ENCODE assay signal across 8 mouse cellular contexts in genomic region chr2:150608087-150608799, GRCm38 (mm10). TPM values are rescaled to one million over a fixed set of nuclear protein-coding genes. Genes with fewer than 3 reads are reported as not detected.
DNase-seq lines count a peak whose midpoint lies in the region; ATAC-seq and TF ChIP-seq lines count a peak whose summit lies in the region.

Gene Apmap, minus strand, starts transcription at chr2:150608567.

- dilution Hi-C loops in CH12.LX (cut with MboI; ENCODE audit: extremely low pct_ligation_motif_present, extremely low pct_unique_long_range_greater_than_20kb, low sequenced_read_pairs) = no loop called here

- peak in 1 of 2 experiments; percentile 6; a peak in 1 of 4 replicates for TF ChIP-seq CTCF in CH12.LX (conservative IDR thresholded peaks at IDR 0.05 in 1 of 2, IDR thresholded peaks at IDR 0.05 in 1 of 2; ENCODE audit: low read depth in 2 of 2, low read length in 2 of 2)
- TF ChIP-seq CTCF in heart, postnatal 0 days (IDR thresholded peaks at IDR 0.05; ENCODE audit: low read depth) = no peak; the same call in 1 of the 2 replicates
- no peak for TF ChIP-seq CTCF in testis, adult 2 months (IDR thresholded peaks at IDR 0.05; ENCODE audit: control insufficient read depth, insufficient read depth, insufficient replicate concordance, low read depth, low read length)

- H3K4me3 ChIP-seq in CH12.LX (replicated peaks in 1 of 3; ENCODE audit: low read depth in 2 of 3, low read length in 2 of 3, poor library complexity in 1 of 3) = peak within 1 kb of the TSS; percentile 89 to 94 (median 93)
- peak within 1 kb of the TSS; percentile 88 for H3K4me3 ChIP-seq in forebrain, embryonic 12.5 days (replicated peaks)
- peak within 1 kb of the TSS; percentile 87 for H3K4me3 ChIP-seq in heart, postnatal 0 days (ENCODE audit: low read depth, low read length)
- peak within 1 kb of the TSS; percentile 78 for H3K4me3 ChIP-seq in liver, embryonic 16.5 days (ENCODE audit: low read depth, low read length)
- peak within 1 kb of the TSS; percentile 82 for H3K4me3 ChIP-seq in neural tube, embryonic 13.5 days
- peak within 1 kb of the TSS; percentile 97 for H3K4me3 ChIP-seq in testis, adult 2 months (ENCODE audit: control insufficient read depth, low read depth, low read length)

- peaks cover 3% of the 10 kb centered on the region for H3K79me2 ChIP-seq in CH12.LX (replicated peaks; ENCODE audit: control insufficient read depth, extremely low read depth, insufficient read depth, poor library complexity, severe bottlenecking)

- peak; percentile 98 for ATAC-seq in forebrain, embryonic 12.5 days (ENCODE audit: low FRiP score)
- ATAC-seq in heart, postnatal 0 days (ENCODE audit: insufficient read depth, low read depth) = peak; percentile 97
- ATAC-seq in liver, embryonic 16.5 days (ENCODE audit: low read depth) = peak; percentile 92
- peak; percentile 99 for ATAC-seq in neural tube, embryonic 13.5 days (ENCODE audit: low read depth)

- peak within 1 kb of the TSS; percentile 92 for H3K4me2 ChIP-seq in CH12.LX (ENCODE audit: insufficient read depth, low read depth, poor library complexity, severe bottlenecking)
- peak within 1 kb of the TSS; percentile 86 for H3K4me2 ChIP-seq in forebrain, embryonic 12.5 days
- H3K4me2 ChIP-seq in heart, postnatal 0 days (ENCODE audit: low read depth, low read length) = peak within 1 kb of the TSS; percentile 98
- H3K4me2 ChIP-seq in liver, embryonic 16.5 days (ENCODE audit: low read depth, low read length) = peak within 1 kb of the TSS; percentile 90
- peak within 1 kb of the TSS; percentile 90 for H3K4me2 ChIP-seq in neural tube, embryonic 13.5 days

- peaks cover 0 to 23% of the 10 kb centered on the region in 2 experiments for H3K36me3 ChIP-seq in CH12.LX (replicated peaks in 1 of 2; ENCODE audit: control insufficient read depth in 1 of 2, insufficient read depth in 1 of 2, low read length in 1 of 2)
- no peaks in the 10 kb centered on the region for H3K36me3 ChIP-seq in forebrain, embryonic 12.5 days (replicated peaks)
- no peaks in the 10 kb centered on the region for H3K36me3 ChIP-seq in heart, postnatal 0 days (replicated peaks; ENCODE audit: control insufficient read depth, insufficient read depth, low read length)
- H3K36me3 ChIP-seq in liver, embryonic 16.5 days (ENCODE audit: control insufficient read depth, insufficient read depth) = no peaks in the 10 kb centered on the region
- no peaks in the 10 kb centered on the region for H3K36me3 ChIP-seq in neural tube, embryonic 13.5 days
- no peaks in the 10 kb centered on the region for H3K36me3 ChIP-seq in testis, adult 2 months (ENCODE audit: control insufficient read depth, insufficient read depth, low read length)

- TF ChIP-seq EP300 in CH12.LX (IDR thresholded peaks at IDR 0.05; ENCODE audit: low read length) = no peak
- no peak for TF ChIP-seq EP300 in heart, postnatal 0 days (IDR thresholded peaks at IDR 0.05; ENCODE audit: low read depth)

- peak; percentile 98 for DNase-seq in CH12.LX (ENCODE audit: extremely low read depth)
- peak; percentile 96 for DNase-seq in c-Kit-positive CD71-positive TER-119-negative erythroid progenitor cells, embryonic 14.5 days (ENCODE audit: low read depth)
- DNase-seq in heart, postnatal 0 days (ENCODE audit: low spot score) = peak; percentile 98
- peak; percentile 98 to 99 for DNase-seq in kidney, postnatal 4 days

- TF ChIP-seq RAD21 in CH12.LX (IDR thresholded peaks at IDR 0.05; ENCODE audit: low read depth, low read length) = no peak

- H3K9ac ChIP-seq in CH12.LX (ENCODE audit: insufficient read depth, low read depth) = peak within 1 kb of the TSS; percentile 44
- H3K9ac ChIP-seq in forebrain, embryonic 12.5 days = peak within 1 kb of the TSS; percentile 78
- H3K9ac ChIP-seq in heart, postnatal 0 days (replicated peaks; ENCODE audit: low read depth, low read length) = peak within 1 kb of the TSS; percentile 83
- peak within 1 kb of the TSS; percentile 93 for H3K9ac ChIP-seq in liver, embryonic 16.5 days (ENCODE audit: low read depth, low read length)
- peak within 1 kb of the TSS; percentile 84 for H3K9ac ChIP-seq in neural tube, embryonic 13.5 days

- under 1% methylated on average over 42 of the region's 42 CpGs for WGBS in forebrain, embryonic 12.5 days
- WGBS in heart, postnatal 0 days = 1% methylated on average over 42 of the region's 42 CpGs
- WGBS in liver, embryonic 16.5 days (ENCODE audit: insufficient replicate concordance) = under 1% methylated on average over 42 of the region's 42 CpGs
- under 1% methylated on average over 41 of the region's 42 CpGs for WGBS in neural tube, embryonic 13.5 days

- TF ChIP-seq POLR2A in CH12.LX (IDR thresholded peaks at IDR 0.05; ENCODE audit: low read depth, low read length) = peak; percentile 84
- TF ChIP-seq POLR2A in testis, adult 2 months (IDR thresholded peaks at IDR 0.05; ENCODE audit: control insufficient read depth, low read depth, low read length) = peak; percentile 76

- H3K27ac ChIP-seq in CH12.LX (ENCODE audit: insufficient read depth, low read depth) = no peak within 1 kb of the TSS
- H3K27ac ChIP-seq in forebrain, embryonic 12.5 days = 0 out of 2 replicates have a peak within 1 kb of the TSS, but pooled peaks have one; percentile 10
- peak within 1 kb of the TSS; percentile 62 for H3K27ac ChIP-seq in heart, postnatal 0 days (ENCODE audit: low read depth)
- H3K27ac ChIP-seq in liver, embryonic 16.5 days (ENCODE audit: low read length) = peak within 1 kb of the TSS; percentile 75
- H3K27ac ChIP-seq in neural tube, embryonic 13.5 days (replicated peaks) = peak within 1 kb of the TSS; percentile 43
- peak within 1 kb of the TSS; percentile 61 for H3K27ac ChIP-seq in testis, adult 2 months (ENCODE audit: control insufficient read depth, insufficient read depth, low read depth, low read length)

- peaks cover 3 to 20% of the 10 kb centered on the region in 2 experiments; a peak in 3 of 4 replicates for H3K4me1 ChIP-seq in CH12.LX (ENCODE audit: control insufficient read depth in 1 of 2, insufficient read depth in 2 of 2)
- H3K4me1 ChIP-seq in forebrain, embryonic 12.5 days = peaks cover 9% of the 10 kb centered on the region
- H3K4me1 ChIP-seq in heart, postnatal 0 days (ENCODE audit: control insufficient read depth, insufficient read depth) = no peaks in the 10 kb centered on the region
- peaks cover 26% of the 10 kb centered on the region for H3K4me1 ChIP-seq in liver, embryonic 16.5 days (ENCODE audit: control insufficient read depth, low read depth, low read length)
- peaks cover 20% of the 10 kb centered on the region for H3K4me1 ChIP-seq in neural tube, embryonic 13.5 days (replicated peaks)
- 0 out of 2 replicates have a peak, but pooled peaks cover 2% of the 10 kb centered on the region for H3K4me1 ChIP-seq in testis, adult 2 months (ENCODE audit: control insufficient read depth, insufficient read depth, low read length)

- no peaks in the 10 kb centered on the region for H3K27me3 ChIP-seq in CH12.LX (replicated peaks)
- no peaks in the 10 kb centered on the region for H3K27me3 ChIP-seq in forebrain, embryonic 12.5 days
- no peaks in the 10 kb centered on the region for H3K27me3 ChIP-seq in heart, postnatal 0 days (ENCODE audit: control insufficient read depth, insufficient read depth, low read length)
- no peaks in the 10 kb centered on the region for H3K27me3 ChIP-seq in liver, embryonic 16.5 days (ENCODE audit: control insufficient read depth, insufficient read depth, low read depth, low read length)
- no peaks in the 10 kb centered on the region for H3K27me3 ChIP-seq in neural tube, embryonic 13.5 days
- no peaks in the 10 kb centered on the region for H3K27me3 ChIP-seq in testis, adult 2 months (ENCODE audit: control insufficient read depth, insufficient read depth, low read length)

- in situ Hi-C loops in CH12.LX (cut with MboI; ENCODE audit: low pct_ligation_motif_present, low pct_unique_long_range_greater_than_20kb, low sequenced_read_pairs) = loop anchor here (5.0 to 10.0 kb wide), 2 partner anchors 64 to 137 kb away; partner anchors contain the start of gene Entpd6

- H3K9me3 ChIP-seq in CH12.LX (replicated peaks; ENCODE audit: low read length) = no peaks in the 10 kb centered on the region
- no peaks in the 10 kb centered on the region for H3K9me3 ChIP-seq in forebrain, embryonic 12.5 days
- H3K9me3 ChIP-seq in heart, postnatal 0 days (replicated peaks; ENCODE audit: control insufficient read depth, low read length) = no peaks in the 10 kb centered on the region
- H3K9me3 ChIP-seq in liver, embryonic 16.5 days (replicated peaks; ENCODE audit: control insufficient read depth, low read length) = no peaks in the 10 kb centered on the region
- no peaks in the 10 kb centered on the region for H3K9me3 ChIP-seq in neural tube, embryonic 13.5 days

TF ChIP-seq in CH12.LX, 34 proteins besides CTCF, POLR2A, EP300 and RAD21 (continues in another document):
- TF ChIP-seq HCFC1 (IDR thresholded peaks at IDR 0.05; ENCODE audit: low read depth, low read length) (peak; percentile 89), MAX (IDR thresholded peaks at IDR 0.05; ENCODE audit: low read length) (peak; percentile 87), SMC3 (IDR thresholded peaks at IDR 0.05; ENCODE audit: low read depth, low read length) (peak; percentile 20), NELFE (IDR thresholded peaks at IDR 0.05; ENCODE audit: low read depth, low read length) (peak; percentile 74), GABPA (IDR thresholded peaks at IDR 0.05; ENCODE audit: insufficient replicate concordance, low read depth, low read length) (no peak), MEF2A (IDR thresholded peaks at IDR 0.05; ENCODE audit: borderline replicate concordance, low read depth, low read length) (peak; percentile 43; the same call in 1 of the 2 replicates), TBP (conservative IDR thresholded peaks at IDR 0.05; ENCODE audit: low read depth, low read length) (0 out of 2 replicates have a peak, but pooled peaks have one; percentile 47), KAT2A (IDR thresholded peaks at IDR 0.05; ENCODE audit: insufficient replicate concordance, low read length) (peak; percentile 72; the same call in 1 of the 2 replicates), IRF4 (IDR thresholded peaks at IDR 0.05; ENCODE audit: low read depth, low read length) (peak; percentile 78), ELF1 (IDR thresholded peaks at IDR 0.05; ENCODE audit: low read depth, low read length) (peak; percentile 65; the same call in 1 of the 2 replicates), NRF1 (IDR thresholded peaks at IDR 0.05; ENCODE audit: low read depth, low read length) (0 out of 2 replicates have a peak, but pooled peaks have one; percentile 34)

RNA-seq across cellular contexts. Expression of gene Apmap, which starts in this region (rescaled TPM):
- 24.5 and 29.0 TPM in 2 replicates for total RNA-seq in CH12.LX (2012; rRNA removed)
- 35.6 and 39.3 TPM in 2 replicates for total RNA-seq in CH12.LX (2014; rRNA removed)
- 25.8 and 29.3 TPM in 2 replicates for polyA plus RNA-seq in CH12.LX (2012; ENCODE audit: insufficient read length, low read depth)
- 35.7 and 36.4 TPM in 2 replicates for polyA plus RNA-seq in forebrain, embryonic 12.5 days (2016; fragmentation: Nextera tagmentation; extraction: Ambion mirVana)
- 8.5 and 14.4 TPM in 2 replicates for total RNA-seq in heart, postnatal 0 days (2014; rRNA removed; ENCODE audit: low replicate concordance)
- 19.0 and 19.8 TPM in 2 replicates for polyA plus RNA-seq in heart, postnatal 0 days (2015; fragmentation: Nextera tagmentation; extraction: Ambion mirVana)
- polyA plus RNA-seq in liver, embryonic 16.5 days (2015; fragmentation: Nextera tagmentation; extraction: Ambion mirVana) = 27.2 and 29.2 TPM in 2 replicates
- 44.5 and 46.2 TPM in 2 replicates for polyA plus RNA-seq in neural tube, embryonic 13.5 days (2015; fragmentation: Nextera tagmentation; extraction: Ambion mirVana)
- 24.1 and 31.2 TPM in 2 replicates for polyA plus RNA-seq in testis, adult 2 months (2012; rRNA removed)
